Mouse (Mus musculus) stomach, postnatal 0 days (tissue): ENCODE results near the gene Mc3r. TPM values are rescaled to one million over a fixed set of nuclear protein-coding genes. Genes with fewer than 3 reads are reported as not detected.

Experiments
- ATAC-seq: fragments of 200-750 bp; cut with Nextera tagmentation; 2 replicates; pipeline ENCODE4 v1.8.0; 2017; ENCODE audit not compliant: low FRiP score, low TSS enrichment
- DNase-seq: peaks from one replicate; pipeline ENCODE4 v3.0.0-alpha.2; 2016; ENCODE audit warnings: low spot score
- H3K27ac ChIP-seq: fragments of 300-500 bp; sonication (generic); replicated peaks from 2 replicates; pipeline ENCODE4 v1.5.1; 2014; ENCODE audit warnings: mild to moderate bottlenecking, control low read depth
- H3K27me3 ChIP-seq: fragments of 300-500 bp; sonication (generic); 2 replicates; pipeline ENCODE4 v1.6.1; 2014; ENCODE audit warnings: low read length; ENCODE audit not compliant: control insufficient read depth, insufficient read depth
- H3K36me3 ChIP-seq: fragments of 300-500 bp; sonication (generic); 2 replicates; pipeline ENCODE4 v1.6.1; 2014; ENCODE audit warnings: low read length, mixed read lengths; ENCODE audit not compliant: control insufficient read depth, insufficient read depth
- H3K4me1 ChIP-seq: fragments of 300-500 bp; sonication (generic); replicated peaks from 2 replicates; pipeline ENCODE4 v1.6.1; 2014; ENCODE audit warnings: antibody characterized with exemption; ENCODE audit not compliant: control insufficient read depth, insufficient read depth
- H3K4me2 ChIP-seq: fragments of 300-500 bp; sonication (generic); replicated peaks from 2 replicates; pipeline ENCODE4 v1.6.1; 2014; ENCODE audit warnings: low read depth, mild to moderate bottlenecking, control low read depth, moderate library complexity
- H3K4me3 ChIP-seq: fragments of 300-500 bp; sonication (generic); 2 replicates; pipeline ENCODE4 v1.5.1; 2014; ENCODE audit warnings: low read depth, low read length, control low read depth
- H3K9ac ChIP-seq: fragments of 300-500 bp; sonication (generic); 2 replicates; pipeline ENCODE4 v1.6.1; 2014; ENCODE audit warnings: mild to moderate bottlenecking, low read length, control low read depth, mixed read lengths
- H3K9me3 ChIP-seq: fragments of 300-500 bp; sonication (generic); 2 replicates; pipeline ENCODE4 v1.6.1; 2016; ENCODE audit warnings: low read length; ENCODE audit not compliant: control insufficient read depth
- CTCF ChIP-seq: IDR thresholded peaks from 2 replicates; pipeline ENCODE4 v1.5.1; 2016; ENCODE audit warnings: antibody characterized with exemption, low read depth, mild to moderate bottlenecking, moderate library complexity
- EP300 ChIP-seq: optimal IDR thresholded peaks from 2 replicates; pipeline ENCODE3; 2016; ENCODE audit warnings: antibody characterized with exemption
- WGBS: fragments of 180-500 bp; shearing (Covaris S2); extraction: QIAGEN DNeasy Blood & Tissue Kit; methylation state at CpG from one replicate; pipeline ENCODE4 v1.1.7; 2014; 5-methylcytosine and 5-hydroxymethylcytosine counted together
- polyA plus RNA-seq: library from polyadenylated mRNA; unstranded; fragments of >200 nt; fragmentation: Nextera tagmentation; extraction: Ambion mirVana; gene quantifications from 2 replicates; pipeline ENCODE4 v1.2.1, GENCODE M21; 2015

Gene Mc3r
- polyA plus RNA-seq: not detected in 2 replicates

DNA sequence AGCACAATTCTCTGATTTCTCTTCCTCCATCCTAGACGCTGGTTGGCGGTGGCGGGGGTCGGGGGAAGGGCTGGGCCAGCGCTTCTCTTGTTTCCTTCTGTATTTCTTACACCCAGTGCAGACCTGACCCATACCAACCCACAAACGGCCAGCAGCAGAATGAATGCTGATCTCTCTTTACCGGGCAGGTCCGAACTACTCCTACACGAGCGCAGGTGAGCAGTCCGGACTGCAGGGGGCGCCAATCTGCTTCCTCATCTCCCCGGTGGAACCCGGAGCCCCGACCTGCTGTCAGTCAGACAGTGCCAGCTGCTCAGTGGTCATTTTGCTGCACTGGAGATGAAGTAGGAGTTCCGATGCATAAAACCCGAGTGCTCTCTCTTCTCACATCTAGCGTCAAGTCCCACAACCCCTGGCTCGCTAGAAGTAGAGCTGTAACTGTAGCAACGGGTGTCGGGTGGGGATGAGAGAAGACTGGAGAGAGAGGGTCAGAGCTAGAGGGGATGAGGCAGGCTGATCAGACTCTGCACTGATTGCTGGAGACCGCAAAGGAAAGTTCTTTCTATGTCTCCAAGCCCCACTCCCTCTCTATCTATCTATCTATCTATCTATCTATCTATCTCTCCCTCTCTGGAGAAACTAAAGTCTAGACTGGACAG is at the start of gene Mc3r:
TSS of gene Mc3r (plus strand) at position 387 of the 659 bp plus-strand sequence.
- 12% methylated on average over 22 of the region's 22 CpGs for WGBS
- Histone ChIP-seq H3K36me3 (no peaks in the 10 kb centered on the region), H3K4me2 (no peak within 1 kb of the TSS), H3K27me3 (no peaks in the 10 kb centered on the region), H3K4me1 (no peaks in the 10 kb centered on the region), H3K27ac (no peak within 1 kb of the TSS), H3K9me3 (no peaks in the 10 kb centered on the region), H3K9ac (no peak within 1 kb of the TSS), H3K4me3 (no peak within 1 kb of the TSS)
- ATAC-seq (no peak), DNase-seq (peak; percentile 53)
- TF ChIP-seq CTCF (peak; percentile 64), EP300 (no peak)

DNA sequence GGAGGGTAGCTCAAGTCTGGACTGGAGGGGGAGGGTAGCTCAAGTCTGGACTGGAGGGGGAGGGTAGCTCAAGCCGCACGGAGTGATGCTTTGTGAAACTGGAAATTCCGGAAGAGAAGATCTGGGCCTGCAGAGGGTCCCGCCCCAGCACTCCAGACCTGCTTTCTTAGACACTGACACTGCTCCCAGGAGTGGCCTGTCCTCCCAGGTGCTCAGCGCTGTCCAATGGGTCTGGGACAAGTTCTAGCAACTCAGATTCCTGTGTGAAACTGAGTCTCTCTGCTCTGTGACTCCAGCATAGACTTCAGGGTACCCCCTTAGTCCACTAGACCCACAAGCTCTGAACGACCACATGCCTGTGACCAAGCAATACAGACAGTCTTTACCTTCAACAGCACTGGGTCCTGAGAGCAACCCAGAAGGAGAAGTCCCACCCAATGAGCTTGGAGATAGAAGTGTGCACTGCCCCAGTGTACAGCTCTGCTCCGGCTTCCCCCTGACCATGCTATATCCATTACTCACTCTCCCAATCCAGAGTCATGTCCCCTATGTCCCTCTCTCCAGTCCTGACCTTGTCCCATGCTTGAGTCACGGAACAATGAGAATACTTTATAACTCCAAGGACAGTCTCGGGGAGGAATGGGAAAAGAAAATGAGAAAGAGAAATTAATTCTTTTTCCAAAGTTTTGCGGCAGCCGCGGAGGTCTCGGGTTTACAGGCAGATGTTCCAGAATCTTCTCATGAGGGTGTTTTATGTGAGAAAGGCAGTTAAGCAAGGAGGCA is 46.1 kb upstream of the Mc3r start:
- no peak overlapping the region for H3K9ac ChIP-seq
- H3K4me1 ChIP-seq: no peaks in the 10 kb centered on the region
- no peak overlapping the region for H3K4me2 ChIP-seq
- WGBS: 81% methylated on average over 13 of the region's 13 CpGs
- no peak; the same call in 1 of the 2 replicates for ATAC-seq
- no peak overlapping the region for H3K4me3 ChIP-seq
- H3K36me3 ChIP-seq: no peaks in the 10 kb centered on the region
- no peak overlapping the region for H3K27ac ChIP-seq
- no peaks in the 10 kb centered on the region for H3K9me3 ChIP-seq
- no peaks in the 10 kb centered on the region for H3K27me3 ChIP-seq
- TF ChIP-seq EP300 (no peak), CTCF (no peak)
- no peak for DNase-seq

DNA sequence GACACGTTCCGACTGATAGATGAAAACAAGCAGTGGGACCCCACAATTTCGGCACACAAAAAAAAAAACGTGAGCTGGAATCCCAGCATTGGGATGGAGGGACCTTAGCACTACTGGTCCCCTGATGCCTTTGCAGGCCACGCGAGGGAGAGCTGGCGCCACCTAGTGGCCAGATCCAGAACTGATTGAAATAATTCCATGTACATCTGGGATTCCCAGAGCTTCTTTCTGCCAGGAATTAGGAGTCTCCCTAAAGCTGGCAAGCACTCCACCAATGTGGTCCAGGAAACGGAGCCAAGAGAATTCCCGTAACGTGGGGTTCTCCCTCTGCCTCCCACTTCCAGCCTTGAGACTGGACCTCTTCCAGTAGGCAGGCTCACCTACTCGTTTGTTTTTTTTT is 41.3 kb upstream of the Mc3r start:
- H3K4me3 ChIP-seq: no peak overlapping the region
- H3K9ac ChIP-seq: no peak overlapping the region
- 8% methylated on average over 11 of the region's 11 CpGs for WGBS
- DNase-seq: peak; percentile 72
- no peaks in the 10 kb centered on the region for H3K27me3 ChIP-seq
- no peak overlapping the region for H3K27ac ChIP-seq
- ATAC-seq: no peak
- H3K4me2 ChIP-seq: no peak overlapping the region
- H3K36me3 ChIP-seq: no peaks in the 10 kb centered on the region
- TF ChIP-seq CTCF (peak; percentile 94), EP300 (no peak)
- no peaks in the 10 kb centered on the region for H3K9me3 ChIP-seq
- no peaks in the 10 kb centered on the region for H3K4me1 ChIP-seq

DNA sequence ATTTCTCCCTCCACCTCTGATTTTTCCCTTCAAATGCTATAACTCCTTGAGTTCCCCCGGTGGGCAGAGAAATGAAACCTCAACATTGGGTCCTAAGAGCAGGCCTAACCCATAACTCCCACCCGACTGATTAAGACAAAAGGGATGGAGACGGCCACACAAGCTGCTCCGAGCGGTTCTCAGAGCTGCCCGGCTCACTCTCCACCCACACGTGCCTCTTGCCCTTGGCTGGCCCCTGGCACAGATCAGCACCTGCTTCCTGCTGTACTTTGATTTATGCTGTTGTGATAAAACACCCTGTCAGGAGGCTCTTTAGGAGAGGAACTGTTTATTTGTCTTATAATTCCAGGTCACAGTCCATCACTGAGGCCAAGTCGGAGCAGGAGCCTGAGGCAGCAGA is 34.8 kb upstream of the Mc3r start:
- Histone ChIP-seq H3K9me3 (no peaks in the 10 kb centered on the region), H3K27ac (no peak overlapping the region), H3K4me2 (no peak overlapping the region), H3K9ac (no peak overlapping the region), H3K4me3 (no peak overlapping the region), H3K27me3 (no peaks in the 10 kb centered on the region), H3K36me3 (no peaks in the 10 kb centered on the region), H3K4me1 (no peaks in the 10 kb centered on the region)
- 39% methylated on average over 8 of the region's 8 CpGs for WGBS
- ATAC-seq (no peak), DNase-seq (no peak)
- no peak for TF ChIP-seq CTCF
- no peak for TF ChIP-seq EP300

DNA sequence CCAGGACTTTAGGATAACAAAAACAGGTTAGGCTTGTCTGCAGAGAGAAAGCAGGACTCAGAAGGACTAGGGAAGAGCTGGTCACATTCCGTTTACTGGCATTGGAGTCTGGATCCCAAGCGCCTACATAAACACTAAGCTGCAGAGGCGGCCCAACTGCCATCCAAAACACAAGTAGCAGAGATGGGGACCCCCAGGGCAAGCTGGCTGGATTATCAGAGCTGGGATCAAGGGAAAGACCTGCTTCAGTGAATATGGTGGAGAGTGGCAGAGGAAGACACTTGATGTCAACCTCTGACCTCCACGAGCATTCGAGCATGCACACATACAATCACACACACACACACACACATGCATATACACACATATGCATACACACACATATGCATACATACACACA is 34.0 kb upstream of the Mc3r start:
- no peak for TF ChIP-seq EP300
- no peak for TF ChIP-seq CTCF
- no peak overlapping the region for H3K27ac ChIP-seq
- H3K4me3 ChIP-seq: no peak overlapping the region

More for the DNA sequence above, 34.0 kb upstream of the Mc3r start:
- no peaks in the 10 kb centered on the region for H3K36me3 ChIP-seq
- DNase-seq (no peak), ATAC-seq (no peak)
- H3K4me1 ChIP-seq: no peaks in the 10 kb centered on the region
- no peaks in the 10 kb centered on the region for H3K27me3 ChIP-seq
- WGBS: 84% methylated on average over 5 of the region's 5 CpGs
- no peaks in the 10 kb centered on the region for H3K9me3 ChIP-seq
- no peak overlapping the region for H3K4me2 ChIP-seq
- H3K9ac ChIP-seq: no peak overlapping the region
